Mouse (Mus musculus): ENCODE results near the gene Cyp2c39. TPM values are rescaled to one million over a fixed set of nuclear protein-coding genes. Genes with fewer than 3 reads are reported as not detected.
"Not testable (repeated sequence)": the region's sequence is repeated elsewhere in the genome, so short reads cannot be mapped to it uniquely, and the experiment has no call there.

Cyp2c39 gene
- total RNA-seq (2014; rRNA removed): not detected in 2 replicates
- polyA plus RNA-seq (2015; fragmentation: Nextera tagmentation; extraction: Ambion mirVana): not detected in 2 replicates

GRCm38 (mm10) chr19:39510534-39510933 lies at the start of gene Cyp2c39:
Cyp2c39 (plus strand) TSS chr19:39510862.
- ATAC-seq (ENCODE audit: low FRiP score): no peak

GRCm38 (mm10) chr19:39462941-39463340 lies 47.7 kb upstream of the Cyp2c39 start, which contains the start of gene Cyp2c38:
Cyp2c38 (minus strand) TSS chr19:39463075.
- TF ChIP-seq CTCF (IDR thresholded peaks at IDR 0.05): no peak
- no peak within 1 kb of the TSS for H3K4me2 ChIP-seq (ENCODE audit: low read depth, low read length, poor library complexity, severe bottlenecking)
- H3K4me1 ChIP-seq (ENCODE audit: insufficient read depth, low read length): no peaks in the 10 kb centered on the region
- H3K27ac ChIP-seq (ENCODE audit: low read depth, low read length): no peak within 1 kb of the TSS
- no peak for DNase-seq (ENCODE audit: low spot score)
- WGBS: 81% methylated on average over 1 of the region's 1 CpGs
- ATAC-seq (ENCODE audit: low FRiP score): no peak
- H3K27me3 ChIP-seq (ENCODE audit: insufficient read depth, low read length): no peaks in the 10 kb centered on the region
- H3K9me3 ChIP-seq (ENCODE audit: low read length): peaks cover 6% of the 10 kb centered on the region; the same call in 1 of the 2 replicates
- no peak within 1 kb of the TSS for H3K9ac ChIP-seq (replicated peaks; ENCODE audit: low read length, poor library complexity, severe bottlenecking)
- H3K4me3 ChIP-seq (ENCODE audit: low read depth, low read length): no peak within 1 kb of the TSS
- H3K36me3 ChIP-seq (ENCODE audit: insufficient read depth, low read length): no peaks in the 10 kb centered on the region

More at GRCm38 (mm10) chr19:39510534-39510933, at the start of gene Cyp2c39:
- no peak for TF ChIP-seq CTCF (IDR thresholded peaks at IDR 0.05)
- no peak within 1 kb of the TSS for H3K4me2 ChIP-seq (ENCODE audit: low read depth, low read length, poor library complexity, severe bottlenecking)
- no peaks in the 10 kb centered on the region for H3K4me1 ChIP-seq (ENCODE audit: insufficient read depth, low read length)
- 80% methylated on average over 4 of the region's 4 CpGs for WGBS
- H3K4me3 ChIP-seq (ENCODE audit: low read depth, low read length): no peak within 1 kb of the TSS
- H3K9me3 ChIP-seq (ENCODE audit: low read length): no peaks in the 10 kb centered on the region; the same call in 1 of the 2 replicates
- no peak within 1 kb of the TSS for H3K9ac ChIP-seq (replicated peaks; ENCODE audit: low read length, poor library complexity, severe bottlenecking)
- DNase-seq (ENCODE audit: low spot score): no peak
- H3K27me3 ChIP-seq (ENCODE audit: insufficient read depth, low read length): no peaks in the 10 kb centered on the region
- H3K36me3 ChIP-seq (ENCODE audit: insufficient read depth, low read length): no peaks in the 10 kb centered on the region
- no peak within 1 kb of the TSS for H3K27ac ChIP-seq (ENCODE audit: low read depth, low read length)

GRCm38 (mm10) chr19:39463923-39464322 lies 46.7 kb upstream of the Cyp2c39 start:
- Histone ChIP-seq H3K27me3 (ENCODE audit: insufficient read depth, low read length) (no peaks in the 10 kb centered on the region), H3K9me3 (ENCODE audit: low read length) (no peaks in the 10 kb centered on the region), H3K9ac (replicated peaks; ENCODE audit: low read length, poor library complexity, severe bottlenecking) (no peak overlapping the region), H3K27ac (ENCODE audit: low read depth, low read length) (no peak overlapping the region), H3K36me3 (ENCODE audit: insufficient read depth, low read length) (no peaks in the 10 kb centered on the region), H3K4me3 (ENCODE audit: low read depth, low read length) (no peak overlapping the region), H3K4me1 (ENCODE audit: insufficient read depth, low read length) (no peaks in the 10 kb centered on the region), H3K4me2 (ENCODE audit: low read depth, low read length, poor library complexity, severe bottlenecking) (no peak overlapping the region)
- DNase-seq (ENCODE audit: low spot score): no peak
- ATAC-seq (ENCODE audit: low FRiP score): no peak
- TF ChIP-seq CTCF (IDR thresholded peaks at IDR 0.05): no peak

- ATAC-seq (ENCODE audit: low FRiP score); H3K9ac ChIP-seq (replicated peaks; ENCODE audit: low read length, poor library complexity, severe bottlenecking): not testable (repeated sequence)
- 90% methylated on average over 1 of the region's 1 CpGs for WGBS
Measured at GRCm38 (mm10) chr19:39483961-39484360, 26.7 kb upstream of the Cyp2c39 start.

GRCm38 (mm10) chr19:39506341-39506740 lies 4.3 kb upstream of the Cyp2c39 start:
- no peak for ATAC-seq (ENCODE audit: low FRiP score)
- TF ChIP-seq CTCF (IDR thresholded peaks at IDR 0.05): no peak
- no peak for DNase-seq (ENCODE audit: low spot score)
- Histone ChIP-seq H3K9me3 (ENCODE audit: low read length) (peaks cover 3% of the 10 kb centered on the region; the same call in 1 of the 2 replicates), H3K4me1 (ENCODE audit: insufficient read depth, low read length) (no peaks in the 10 kb centered on the region), H3K4me3 (ENCODE audit: low read depth, low read length) (no peak overlapping the region), H3K9ac (replicated peaks; ENCODE audit: low read length, poor library complexity, severe bottlenecking) (no peak overlapping the region), H3K27ac (ENCODE audit: low read depth, low read length) (no peak overlapping the region), H3K36me3 (ENCODE audit: insufficient read depth, low read length) (no peaks in the 10 kb centered on the region), H3K4me2 (ENCODE audit: low read depth, low read length, poor library complexity, severe bottlenecking) (no peak overlapping the region), H3K27me3 (ENCODE audit: insufficient read depth, low read length) (no peaks in the 10 kb centered on the region)

More at GRCm38 (mm10) chr19:39483961-39484360, 26.7 kb upstream of the Cyp2c39 start:
- not testable (repeated sequence) for H3K27ac ChIP-seq (ENCODE audit: low read depth, low read length); H3K4me3 ChIP-seq (ENCODE audit: low read depth, low read length); DNase-seq (ENCODE audit: low spot score); H3K4me1 ChIP-seq (ENCODE audit: insufficient read depth, low read length); H3K4me2 ChIP-seq (ENCODE audit: low read depth, low read length, poor library complexity, severe bottlenecking); H3K27me3 ChIP-seq (ENCODE audit: insufficient read depth, low read length); H3K36me3 ChIP-seq (ENCODE audit: insufficient read depth, low read length)
- 0 out of 2 replicates have a peak, but pooled peaks cover 19% of the 10 kb centered on the region for H3K9me3 ChIP-seq (ENCODE audit: low read length)

GRCm38 (mm10) chr19:39509533-39509932 lies 1.1 kb upstream of the Cyp2c39 start:
- DNase-seq (ENCODE audit: low spot score): no peak
- Histone ChIP-seq H3K4me2 (ENCODE audit: low read depth, low read length, poor library complexity, severe bottlenecking) (no peak overlapping the region), H3K9ac (replicated peaks; ENCODE audit: low read length, poor library complexity, severe bottlenecking) (no peak overlapping the region), H3K9me3 (ENCODE audit: low read length) (no peaks in the 10 kb centered on the region; the same call in 1 of the 2 replicates), H3K27ac (ENCODE audit: low read depth, low read length) (no peak overlapping the region), H3K4me3 (ENCODE audit: low read depth, low read length) (no peak overlapping the region), H3K27me3 (ENCODE audit: insufficient read depth, low read length) (no peaks in the 10 kb centered on the region), H3K36me3 (ENCODE audit: insufficient read depth, low read length) (no peaks in the 10 kb centered on the region), H3K4me1 (ENCODE audit: insufficient read depth, low read length) (no peaks in the 10 kb centered on the region)
- TF ChIP-seq CTCF (IDR thresholded peaks at IDR 0.05): no peak
- no peak for ATAC-seq (ENCODE audit: low FRiP score)
- 57% methylated on average over 1 of the region's 1 CpGs for WGBS

Other genes with a start within 250 kb of the Cyp2c39 start
- not detected in 2 replicates for gene Cyp2c29, start 241.5 kb upstream of the Cyp2c39 start, total RNA-seq (2014; rRNA removed)
- not detected in 2 replicates for gene Cyp2c29, start 241.5 kb upstream of the Cyp2c39 start, polyA plus RNA-seq (2015; fragmentation: Nextera tagmentation; extraction: Ambion mirVana)
- not detected in 2 replicates for gene Cyp2c38, start 47.8 kb upstream of the Cyp2c39 start, total RNA-seq (2014; rRNA removed)
- gene Cyp2c38, start 47.8 kb upstream of the Cyp2c39 start, polyA plus RNA-seq (2015; fragmentation: Nextera tagmentation; extraction: Ambion mirVana): not detected in 2 replicates
- not detected in 2 replicates for gene Cyp2c67, start 138.2 kb downstream of the Cyp2c39 start, total RNA-seq (2014; rRNA removed)
- gene Cyp2c67, start 138.2 kb downstream of the Cyp2c39 start, polyA plus RNA-seq (2015; fragmentation: Nextera tagmentation; extraction: Ambion mirVana): not detected in 2 replicates
- gene Cyp2c68, start 230.2 kb downstream of the Cyp2c39 start, total RNA-seq (2014; rRNA removed): not detected in 2 replicates
- not detected in 2 replicates for gene Cyp2c68, start 230.2 kb downstream of the Cyp2c39 start, polyA plus RNA-seq (2015; fragmentation: Nextera tagmentation; extraction: Ambion mirVana)

Data from midbrain, postnatal 0 days (tissue).